Mouse (Mus musculus) kidney, postnatal 0 days (tissue): ENCODE results near the gene Sdc4. TPM values are rescaled to one million over a fixed set of nuclear protein-coding genes. Genes with fewer than 3 reads are reported as not detected.

Experiments used
- ATAC-seq: fragments of 200-750 bp; cut with Nextera tagmentation; replicated peaks from 2 replicates; pipeline ENCODE4 v1.8.0; 2017; ENCODE audit warnings: low read depth, moderate number of reproducible peaks, moderate TSS enrichment, moderate library complexity; ENCODE audit not compliant: low FRiP score
- DNase-seq: peaks from one replicate; pipeline ENCODE4 v3.0.0-alpha.2; 2016; ENCODE audit warnings: low spot score
- H3K27ac ChIP-seq: fragments of 300-500 bp; sonication (generic); 2 replicates; pipeline ENCODE4 v1.5.1; 2014; ENCODE audit warnings: mild to moderate bottlenecking
- H3K27me3 ChIP-seq: fragments of 300-500 bp; sonication (generic); 2 replicates; pipeline ENCODE4 v1.6.1; 2014; ENCODE audit warnings: low read length, mixed read lengths; ENCODE audit not compliant: insufficient read depth
- H3K36me3 ChIP-seq: fragments of 300-500 bp; sonication (generic); 2 replicates; pipeline ENCODE4 v1.6.1; 2014; ENCODE audit warnings: low read length, mixed read lengths; ENCODE audit not compliant: insufficient read depth
- H3K4me1 ChIP-seq: fragments of 300-500 bp; sonication (generic); replicated peaks from 2 replicates; pipeline ENCODE4 v1.6.1; 2014; ENCODE audit warnings: antibody characterized with exemption, low read length, mixed read lengths; ENCODE audit not compliant: insufficient read depth
- H3K4me2 ChIP-seq: fragments of 300-500 bp; sonication (generic); 2 replicates; pipeline ENCODE4 v1.6.1; 2014; ENCODE audit warnings: mild to moderate bottlenecking, low read length, moderate library complexity, mixed read lengths
- H3K4me3 ChIP-seq: fragments of 300-500 bp; sonication (generic); replicated peaks from 2 replicates; pipeline ENCODE4 v1.5.1; 2014; ENCODE audit warnings: low read depth, low read length
- H3K9ac ChIP-seq: fragments of 300-500 bp; sonication (generic); 2 replicates; pipeline ENCODE4 v1.6.1; 2014; ENCODE audit warnings: low read depth, low read length
- H3K9me3 ChIP-seq: fragments of 300-500 bp; sonication (generic); replicated peaks from 2 replicates; pipeline ENCODE4 v1.6.1; 2016; ENCODE audit warnings: low read length, inconsistent platforms, mixed read lengths
- CTCF ChIP-seq: IDR thresholded peaks from 2 replicates; pipeline ENCODE4 v1.5.1; 2016; ENCODE audit warnings: antibody characterized with exemption, low read depth, mild to moderate bottlenecking, moderate library complexity
- WGBS: fragments of 180-500 bp; shearing (Covaris S2); extraction: QIAGEN DNeasy Blood & Tissue Kit; methylation state at CpG from one replicate; pipeline ENCODE4 v1.1.7; 2014; 5-methylcytosine and 5-hydroxymethylcytosine counted together
- polyA plus RNA-seq: library from polyadenylated mRNA; unstranded; fragments of >200 nt; fragmentation: Nextera tagmentation; extraction: Ambion mirVana; gene quantifications from 2 replicates; pipeline ENCODE4 v1.2.1, GENCODE M21; 2015

Gene Sdc4
- polyA plus RNA-seq, 1 experiment from 2014 or later: 183 TPM

- H3K27me3 ChIP-seq: no peaks in the 10 kb centered on the region
- H3K36me3 ChIP-seq: no peaks in the 10 kb centered on the region
- no peaks in the 10 kb centered on the region for H3K9me3 ChIP-seq
- WGBS: 71% methylated on average over 2 of the region's 2 CpGs
- H3K4me2 ChIP-seq: no peak overlapping the region
- H3K27ac ChIP-seq: no peak overlapping the region
- no peak overlapping the region for H3K4me3 ChIP-seq
- DNase-seq (no peak), ATAC-seq (no peak)
- H3K9ac ChIP-seq: no peak overlapping the region
- no peak for TF ChIP-seq CTCF
- H3K4me1 ChIP-seq: peaks cover 3% of the 10 kb centered on the region
Observed at GRCm38 (mm10) chr2:164444701-164445100, 1.0 kb upstream of the Sdc4 start.

GRCm38 (mm10) chr2:164443051-164443437, 643 bp downstream of the Sdc4 start:
- TF ChIP-seq CTCF: no peak
- H3K27me3 ChIP-seq: no peaks in the 10 kb centered on the region
- peaks cover 6% of the 10 kb centered on the region for H3K4me1 ChIP-seq
- peak overlapping the region; percentile 87 for H3K27ac ChIP-seq
- WGBS: under 1% methylated on average over 26 of the region's 26 CpGs
- no peaks in the 10 kb centered on the region for H3K36me3 ChIP-seq
- peak overlapping the region; percentile 70 for H3K4me3 ChIP-seq
- no peaks in the 10 kb centered on the region for H3K9me3 ChIP-seq
- peak overlapping the region; percentile 63 for H3K4me2 ChIP-seq
- DNase-seq: peak; percentile 89
- peak overlapping the region; percentile 83 for H3K9ac ChIP-seq
- ATAC-seq: peak; percentile 93

GRCm38 (mm10) chr2:164442315-164443050, 1.2 kb downstream of the Sdc4 start:
- peak overlapping the region; percentile 83 for H3K9ac ChIP-seq
- TF ChIP-seq CTCF: no peak
- 2% methylated on average over 28 of the region's 29 CpGs for WGBS
- DNase-seq: peak; percentile 58
- H3K4me3 ChIP-seq: peak overlapping the region; percentile 70
- H3K27me3 ChIP-seq: no peaks in the 10 kb centered on the region
- ATAC-seq: peak; percentile 41
- H3K9me3 ChIP-seq: no peaks in the 10 kb centered on the region
- no peaks in the 10 kb centered on the region for H3K36me3 ChIP-seq
- H3K4me1 ChIP-seq: peaks cover 10% of the 10 kb centered on the region
- peak overlapping the region; percentile 87 for H3K27ac ChIP-seq
- peak overlapping the region; percentile 63 for H3K4me2 ChIP-seq

GRCm38 (mm10) chr2:164441731-164442130, 2.0 kb downstream of the Sdc4 start:
- TF ChIP-seq CTCF: no peak
- Histone ChIP-seq H3K36me3 (no peaks in the 10 kb centered on the region), H3K4me3 (peak overlapping the region; percentile 70), H3K9ac (peak overlapping the region; percentile 83), H3K9me3 (no peaks in the 10 kb centered on the region), H3K4me1 (peaks cover 17% of the 10 kb centered on the region), H3K27me3 (no peaks in the 10 kb centered on the region), H3K4me2 (peak overlapping the region; percentile 63), H3K27ac (peak overlapping the region; percentile 87)
- ATAC-seq: no peak
- WGBS: 25% methylated on average over 7 of the region's 7 CpGs
- DNase-seq: no peak

GRCm38 (mm10) chr2:164441155-164441554, 2.5 kb downstream of the Sdc4 start:
- Histone ChIP-seq H3K9me3 (no peaks in the 10 kb centered on the region), H3K27ac (peak overlapping the region; percentile 87), H3K4me3 (peak overlapping the region; percentile 70), H3K4me1 (peaks cover 22% of the 10 kb centered on the region), H3K27me3 (no peaks in the 10 kb centered on the region), H3K9ac (peak overlapping the region; percentile 83), H3K4me2 (peak overlapping the region; percentile 63), H3K36me3 (no peaks in the 10 kb centered on the region)
- TF ChIP-seq CTCF: no peak
- 18% methylated on average over 8 of the region's 8 CpGs for WGBS
- DNase-seq: peak; percentile 35
- ATAC-seq: no peak

- DNase-seq (no peak), ATAC-seq (no peak)
- 47% methylated on average over 5 of the region's 5 CpGs for WGBS
- H3K36me3 ChIP-seq: no peaks in the 10 kb centered on the region
- peaks cover 30% of the 10 kb centered on the region for H3K4me1 ChIP-seq
- peak overlapping the region; percentile 70; the same call in 1 of the 2 replicates for H3K4me3 ChIP-seq
- H3K27ac ChIP-seq: peak overlapping the region; percentile 87; the same call in 1 of the 2 replicates
- TF ChIP-seq CTCF: no peak
- no peaks in the 10 kb centered on the region for H3K9me3 ChIP-seq
- H3K9ac ChIP-seq: no peak overlapping the region
- peak overlapping the region; percentile 63 for H3K4me2 ChIP-seq
- H3K27me3 ChIP-seq: no peaks in the 10 kb centered on the region
Observed at GRCm38 (mm10) chr2:164440314-164440713, 3.4 kb downstream of the Sdc4 start.
